In the genomic region with DNA sequence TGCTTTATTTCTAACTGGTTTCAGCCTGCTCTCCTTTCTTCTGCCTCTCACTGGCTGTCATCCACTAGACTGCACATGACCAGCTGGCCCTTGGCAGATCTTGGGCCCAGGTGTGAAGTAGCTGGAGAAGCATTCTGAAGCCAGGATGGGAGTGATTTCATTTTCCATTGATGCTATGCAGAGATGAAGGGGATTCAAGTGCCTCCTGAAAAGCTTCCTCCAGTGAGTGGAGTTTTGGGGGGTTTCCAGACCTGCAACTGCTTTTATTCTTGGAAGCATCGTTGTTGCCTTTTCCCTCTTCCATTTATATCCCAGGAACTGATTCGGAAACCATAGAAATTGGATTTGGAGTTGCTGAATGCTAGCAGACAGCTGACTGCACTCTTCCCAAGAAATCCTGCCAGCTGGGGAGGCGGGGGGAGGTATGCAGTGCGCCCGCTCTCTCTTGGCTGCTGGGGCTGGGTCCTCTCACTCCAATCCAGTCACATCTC, we compare ENCODE assay signal across 9 mouse cellular contexts.
A peak's percentile ranks its signal among the peaks of the same experiment; 100 is the strongest.
DNase-seq lines count a peak whose midpoint lies in the region; ATAC-seq lines count a peak whose summit lies in the region.
"Had no signal": no experiment of that assay in that cellular context is flagged by ENCODE, and none has a peak within 500 bp of the region (broad histone marks: within the 10 kb centered on the region; RNA-seq: fewer than 3 reads in every experiment).

No protein-coding gene starts in this region.

- no peak for DNase-seq in hindbrain, embryonic 10.5 days (ENCODE audit: low spot score)
- peak; percentile 77 for DNase-seq in fibroblast of lung, adult 2 months (ENCODE audit: low read depth)
- DNase-seq in layer of hippocampus, adult 18-20 months (ENCODE audit: low spot score in 2 of 2) = peak; percentile 35 to 41
- peak; percentile 32 for DNase-seq in right cerebral cortex, postnatal 25 days
- DNase-seq in urinary bladder, adult 2 months (ENCODE audit: low spot score) = no peak
- DNase-seq: thymus, postnatal 4 days had no signal

- H3K27me3 ChIP-seq in hindbrain, embryonic 15.5 days = no peaks in the 10 kb centered on the region
- H3K27me3 ChIP-seq in hindbrain, embryonic 10.5 days (ENCODE audit: insufficient read depth, poor library complexity, severe bottlenecking) = no peaks in the 10 kb centered on the region
- H3K27me3 ChIP-seq in liver, embryonic 12.5 days (replicated peaks) = no peaks in the 10 kb centered on the region; the same call in 1 of the 2 replicates
- H3K27me3 ChIP-seq: liver, embryonic 15.5 days had no signal

- no peaks in the 10 kb centered on the region for H3K9me3 ChIP-seq in hindbrain, embryonic 15.5 days
- H3K9me3 ChIP-seq in hindbrain, embryonic 10.5 days = no peaks in the 10 kb centered on the region
- H3K9me3 ChIP-seq in liver, embryonic 12.5 days (replicated peaks) = no peaks in the 10 kb centered on the region
- H3K9me3 ChIP-seq: liver, embryonic 15.5 days had no signal

- 0 out of 2 replicates have a peak, but pooled peaks cover 4% of the 10 kb centered on the region for H3K4me1 ChIP-seq in hindbrain, embryonic 15.5 days (replicated peaks)
- H3K4me1 ChIP-seq in hindbrain, embryonic 10.5 days (replicated peaks) = no peaks in the 10 kb centered on the region
- no peaks in the 10 kb centered on the region for H3K4me1 ChIP-seq in liver, embryonic 12.5 days
- H3K4me1 ChIP-seq: liver, embryonic 15.5 days had no signal

- no peak overlapping the region for H3K4me2 ChIP-seq in hindbrain, embryonic 15.5 days
- no peak overlapping the region for H3K4me2 ChIP-seq in liver, embryonic 12.5 days
- H3K4me2 ChIP-seq: liver, embryonic 15.5 days had no signal

- peak overlapping the region; percentile 18; the same call in 1 of the 2 replicates for H3K27ac ChIP-seq in hindbrain, embryonic 15.5 days (replicated peaks)
- H3K27ac ChIP-seq in hindbrain, embryonic 10.5 days = no peak overlapping the region
- H3K27ac ChIP-seq in liver, embryonic 12.5 days = no peak overlapping the region
- H3K27ac ChIP-seq: liver, embryonic 15.5 days had no signal

- 72% methylated on average over 5 of the region's 5 CpGs for WGBS in hindbrain, embryonic 15.5 days
- 82% methylated on average over 5 of the region's 5 CpGs for WGBS in hindbrain, embryonic 10.5 days
- WGBS in liver, embryonic 12.5 days (ENCODE audit: insufficient replicate concordance) = 81% methylated on average over 5 of the region's 5 CpGs

- no peak overlapping the region for H3K4me3 ChIP-seq in hindbrain, embryonic 15.5 days
- H3K4me3 ChIP-seq in hindbrain, embryonic 10.5 days = no peak overlapping the region
- no peak overlapping the region for H3K4me3 ChIP-seq in liver, embryonic 12.5 days
- H3K4me3 ChIP-seq: liver, embryonic 15.5 days had no signal

- ATAC-seq in hindbrain, embryonic 15.5 days (ENCODE audit: low FRiP score, low read depth) = peak; percentile 87
- ATAC-seq in liver, embryonic 12.5 days = no peak

- H3K36me3 ChIP-seq in hindbrain, embryonic 15.5 days = no peaks in the 10 kb centered on the region
- no peaks in the 10 kb centered on the region for H3K36me3 ChIP-seq in hindbrain, embryonic 10.5 days
- H3K36me3 ChIP-seq in liver, embryonic 12.5 days = no peaks in the 10 kb centered on the region
- H3K36me3 ChIP-seq: liver, embryonic 15.5 days had no signal

- no peak overlapping the region for H3K9ac ChIP-seq in hindbrain, embryonic 15.5 days
- H3K9ac ChIP-seq in liver, embryonic 12.5 days = no peak overlapping the region
- H3K9ac ChIP-seq: liver, embryonic 15.5 days had no signal

Comparison
In these comparisons a context has a peak if more than half of its experiments do, and no peak if none do; other contexts are left out.
1. DNase-seq: peak in fibroblast of lung, adult 2 months (single experiment), layer of hippocampus, adult 18-20 months (2 of 2) and right cerebral cortex, postnatal 25 days (single experiment); none in hindbrain, embryonic 10.5 days (single experiment) and urinary bladder, adult 2 months (single experiment).